Mouse (Mus musculus) cerebellum, postnatal 25 days (tissue): Measurements from ENCODE around the gene Sgk1.

ENCODE experiments used
- DNase-seq, 2 experiments: peaks; one replicate each; pipeline ENCODE4 v3.0.0; 2021; ENCODE audit warnings: mixed read lengths in 2 of 2

Sgk1 gene

DNA sequence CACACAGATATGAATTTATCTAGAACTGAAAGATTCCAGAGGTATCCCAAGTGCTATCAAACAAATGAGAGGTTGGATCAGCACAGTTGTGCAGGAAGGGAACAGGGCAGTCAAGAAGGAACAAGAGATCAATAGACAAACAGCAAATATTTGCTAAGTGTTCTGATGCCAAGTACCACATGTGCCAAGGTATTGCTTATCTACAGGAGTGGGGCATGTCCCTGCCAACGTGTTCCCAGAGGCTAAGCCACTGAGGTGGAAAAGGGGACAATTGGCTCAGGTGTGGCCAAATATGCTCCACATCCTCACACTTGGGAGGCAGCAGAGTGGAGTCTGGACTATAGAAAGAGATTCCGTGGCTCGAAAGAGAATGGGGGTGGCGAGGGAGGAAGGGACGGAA is 119.6 kb downstream of the Sgk1 start:
- DNase-seq: peak in 1 of 2 experiments; percentile 4

DNA sequence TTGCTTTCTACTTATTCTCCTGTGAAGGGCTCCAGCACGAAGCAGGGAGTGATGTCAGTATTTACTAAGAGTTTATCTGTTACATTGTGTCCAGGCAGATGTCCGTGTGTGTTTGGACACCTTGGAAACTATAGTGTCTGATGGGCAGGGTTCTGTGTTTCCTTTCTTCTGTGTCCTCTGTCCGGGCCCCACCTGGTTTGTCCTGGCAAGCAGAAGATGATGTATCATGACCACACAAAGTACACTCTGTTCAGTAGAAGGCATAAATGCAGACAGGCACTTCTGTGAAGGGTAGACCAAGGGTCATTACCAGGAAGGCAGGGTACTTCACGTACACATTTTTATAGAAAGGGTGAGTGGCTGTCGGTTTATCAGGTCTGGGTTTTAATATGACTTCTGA is 122.8 kb downstream of the Sgk1 start:
- DNase-seq: no peak

DNA sequence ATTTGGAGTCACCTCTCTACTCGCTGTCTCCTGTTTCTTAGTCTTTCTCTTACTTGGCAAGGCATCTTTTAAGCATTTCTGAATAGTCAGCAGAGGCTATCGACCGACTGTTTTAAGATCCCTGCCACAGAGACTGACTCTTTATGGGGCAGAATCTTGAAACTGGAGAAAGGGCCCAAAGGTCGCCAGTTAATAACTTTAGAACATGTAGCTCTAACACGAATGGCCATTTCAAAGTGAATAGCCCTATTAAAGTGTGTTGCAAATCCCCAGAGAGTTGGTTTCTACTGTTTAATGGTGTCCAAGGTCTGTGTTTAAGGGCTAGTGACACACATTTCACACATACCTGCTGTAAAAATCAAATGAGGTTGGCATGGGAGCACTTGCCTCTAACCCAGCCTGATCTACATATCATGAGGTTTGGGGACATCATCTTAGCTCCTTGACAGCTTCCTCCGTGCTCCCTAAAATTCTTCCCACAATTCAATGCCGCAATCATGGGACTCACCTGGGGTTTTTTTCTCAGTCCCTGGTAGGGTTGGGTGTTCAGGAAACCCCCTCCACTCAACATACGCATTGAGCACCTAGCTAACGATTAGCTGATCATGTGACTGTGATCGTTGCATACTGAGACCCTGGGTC is 125.3 kb downstream of the Sgk1 start:
- DNase-seq: no peak

DNA sequence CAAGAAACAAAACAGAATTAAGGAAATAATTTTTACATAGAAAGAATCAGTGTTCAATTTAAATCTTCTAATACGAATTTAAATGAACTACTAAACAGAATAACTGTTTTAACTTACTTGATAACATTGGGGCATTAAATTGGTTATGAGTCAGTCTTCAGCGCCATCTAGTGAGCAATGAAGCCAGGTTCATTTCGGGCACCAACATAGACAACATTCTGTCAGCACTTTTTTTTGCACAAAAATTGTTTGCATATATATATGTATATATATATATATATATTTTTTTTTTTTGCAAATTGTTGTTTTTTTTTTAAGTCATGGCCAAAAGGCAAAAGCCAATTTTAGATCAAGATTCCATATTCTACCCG is 125.8 kb downstream of the Sgk1 start:
- DNase-seq: peak in 1 of 2 experiments; percentile 59

DNA sequence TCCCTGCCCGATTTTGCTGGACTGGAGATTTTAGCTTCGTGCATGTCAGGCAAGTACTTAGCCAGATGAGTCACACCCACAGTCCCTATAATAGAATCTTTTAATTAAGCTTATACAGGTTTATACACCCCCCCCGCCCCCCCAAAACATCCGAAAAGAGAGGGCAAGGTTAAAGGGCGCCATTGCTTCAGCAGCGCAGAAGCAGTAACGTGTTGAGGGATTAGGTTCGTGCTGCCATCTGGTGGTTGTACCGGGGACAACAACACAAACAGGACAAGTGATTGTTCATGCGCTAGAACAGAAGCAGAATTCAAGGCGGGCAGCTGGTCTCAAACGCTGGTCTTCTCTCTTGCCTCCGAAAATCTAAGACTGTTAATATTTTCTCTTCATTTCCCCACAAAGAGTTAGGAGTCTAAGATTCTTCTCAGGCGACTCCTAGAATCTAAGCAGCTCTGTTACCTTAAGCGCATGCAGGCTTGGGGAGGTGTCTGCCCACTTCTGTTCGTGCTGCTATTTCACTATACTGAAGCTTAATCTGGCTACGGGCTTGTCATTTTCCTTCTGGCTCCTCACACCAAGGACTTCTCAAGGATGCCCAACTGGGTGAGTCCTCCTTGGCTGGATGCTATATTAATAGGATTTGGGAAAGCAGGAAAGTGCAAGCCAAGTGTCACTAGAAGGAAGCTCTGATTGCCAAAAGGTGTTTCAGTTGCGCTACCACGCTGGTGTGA is 128.3 kb downstream of the Sgk1 start:
- peak; percentile 81 to 89 for DNase-seq

DNA sequence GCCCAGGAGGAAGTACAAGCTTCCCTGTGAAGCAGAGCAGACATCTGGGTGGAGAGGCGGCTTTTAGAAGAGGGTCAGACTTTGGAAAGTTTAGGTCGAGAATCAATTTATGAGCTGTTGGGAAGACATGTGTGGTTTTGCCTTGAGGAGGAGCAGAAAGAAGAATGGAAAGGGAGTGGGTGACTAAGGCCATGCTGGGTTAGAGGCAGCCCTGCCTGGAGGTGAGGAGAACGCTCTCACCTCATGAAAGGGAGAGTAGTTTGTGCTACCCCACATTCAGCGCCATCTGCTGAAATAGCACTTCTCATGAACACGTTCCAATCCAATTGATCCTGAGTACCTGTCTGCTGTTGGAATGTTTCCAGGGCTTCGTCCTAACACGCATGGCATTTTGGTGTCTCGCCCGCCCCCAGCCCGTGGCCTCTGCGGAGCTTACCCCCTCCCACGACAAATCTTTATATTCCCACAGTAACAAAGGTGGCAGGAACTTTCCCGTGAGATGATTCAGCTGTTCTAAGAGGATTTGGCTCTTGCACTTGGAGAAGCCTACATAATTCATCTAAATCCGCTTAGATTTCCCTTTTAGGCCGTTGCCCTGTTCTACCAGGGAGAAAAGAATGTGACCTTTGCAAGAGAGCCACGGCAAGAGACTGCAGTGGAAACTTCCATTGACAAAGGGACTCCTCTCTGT is 135.6 kb downstream of the Sgk1 start:
- no peak for DNase-seq

DNA sequence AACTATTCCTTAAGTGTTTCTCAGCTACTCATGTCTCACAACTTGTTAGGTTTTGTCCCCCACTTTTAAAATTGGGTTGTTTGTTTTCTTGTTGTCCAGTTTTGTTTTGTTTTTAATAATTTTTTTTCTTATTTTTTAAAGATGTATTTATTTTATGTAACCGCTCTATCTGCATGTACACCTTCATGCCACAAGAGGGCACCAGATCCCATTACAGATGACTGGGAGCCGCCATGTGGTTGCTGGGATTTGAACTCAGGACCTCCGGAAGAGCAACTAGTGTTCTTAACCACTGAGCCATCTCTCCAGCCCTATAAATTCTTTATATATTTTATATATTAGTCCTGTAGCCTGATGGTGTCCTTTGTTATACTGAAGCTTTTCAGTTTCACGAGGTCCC is 136.6 kb downstream of the Sgk1 start:
- DNase-seq: no peak

DNA sequence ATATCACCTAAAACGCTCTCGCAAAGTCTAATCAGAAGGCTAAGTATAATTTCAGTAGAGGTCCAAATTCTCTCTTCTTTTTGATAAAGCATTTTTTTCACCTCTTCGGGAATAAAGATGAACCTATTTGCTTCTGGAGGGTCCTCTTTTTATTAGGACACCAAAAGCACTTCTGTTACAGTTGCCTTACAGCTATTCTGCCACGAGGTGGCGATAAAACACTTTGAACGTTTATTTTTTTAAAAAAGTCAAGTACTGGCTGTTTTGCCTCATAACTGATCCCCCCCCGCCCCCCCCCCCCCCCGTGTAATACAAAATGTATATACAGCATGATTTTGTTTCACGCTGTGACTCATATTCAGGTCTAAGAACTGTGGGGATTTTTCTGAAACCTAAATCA is 152.3 kb downstream of the Sgk1 start:
- peak in 1 of 2 experiments; percentile 46 for DNase-seq

DNA sequence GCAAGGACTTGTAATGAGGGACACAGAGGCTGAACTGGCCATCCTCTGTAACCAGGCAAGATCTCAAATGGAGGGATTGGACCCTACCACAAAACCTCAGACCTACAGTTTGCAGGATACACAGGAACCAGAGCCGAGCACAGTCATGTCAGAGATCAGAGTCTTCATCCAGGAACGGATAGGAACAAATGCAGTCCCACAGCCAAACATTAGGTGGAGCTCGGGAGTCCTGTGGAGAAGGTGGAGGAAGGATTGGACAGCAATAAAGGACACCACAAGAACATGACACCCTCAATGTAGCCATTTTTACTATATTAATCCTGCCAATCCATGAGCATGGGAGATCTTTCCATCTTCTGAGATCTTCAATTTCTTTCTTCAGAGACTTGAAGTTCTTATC is 154.3 kb downstream of the Sgk1 start:
- DNase-seq: peak; percentile 51 to 73
